ENCODE assay signal across 12 mouse cellular contexts in genomic region chr12:89814536-89814935, GRCm38 (mm10).
DNase-seq lines count a peak whose midpoint lies in the region; ATAC-seq and TF ChIP-seq lines count a peak whose summit lies in the region.
"Had no signal": no experiment of that assay in that cellular context is flagged by ENCODE, and none has a peak within 500 bp of the region (broad histone marks: within the 10 kb centered on the region; RNA-seq: fewer than 3 reads in every experiment).

No protein-coding gene starts in this region.

- peak; percentile 41 for DNase-seq in forebrain, embryonic 14.5 days (ENCODE audit: low spot score)
- no peak for DNase-seq in forebrain, embryonic 11.5 days (ENCODE audit: low spot score)
- no peak for DNase-seq in stomach, postnatal 0 days (ENCODE audit: low spot score)
- no peak for DNase-seq in layer of hippocampus, postnatal 14 days (ENCODE audit: low spot score in 2 of 2)
- no peak for DNase-seq in gastrocnemius, adult 8-10 months (ENCODE audit: low spot score in 2 of 2)
- DNase-seq: kidney, postnatal 10 days; liver, postnatal 0 days had no signal

- TF ChIP-seq EP300 in stomach, postnatal 0 days (optimal IDR thresholded peaks at IDR 0.05): no peak

- H3K27me3 ChIP-seq in forebrain, embryonic 14.5 days (replicated peaks; ENCODE audit: control insufficient read depth, insufficient read depth, low read length): peaks cover 9% of the 10 kb centered on the region
- H3K27me3 ChIP-seq in forebrain, embryonic 11.5 days (ENCODE audit: control insufficient read depth, insufficient read depth, low read length): peaks cover 11% of the 10 kb centered on the region
- H3K27me3 ChIP-seq in hindbrain, embryonic 13.5 days: peaks cover 8% of the 10 kb centered on the region
- no peaks in the 10 kb centered on the region for H3K27me3 ChIP-seq in myocyte (ENCODE audit: control insufficient read depth, insufficient read depth, insufficient read length)
- no peaks in the 10 kb centered on the region for H3K27me3 ChIP-seq in stomach, postnatal 0 days (ENCODE audit: control insufficient read depth, insufficient read depth, low read length)

- WGBS in forebrain, embryonic 14.5 days: 29% methylated on average over 4 of the region's 4 CpGs
- 49% methylated on average over 4 of the region's 4 CpGs for WGBS in forebrain, embryonic 11.5 days
- WGBS in hindbrain, embryonic 13.5 days: 41% methylated on average over 4 of the region's 4 CpGs
- 52% methylated on average over 4 of the region's 4 CpGs for WGBS in stomach, postnatal 0 days

- H3K4me3 ChIP-seq in forebrain, embryonic 14.5 days (ENCODE audit: low read depth, low read length): no peak overlapping the region
- no peak overlapping the region for H3K4me3 ChIP-seq in forebrain, embryonic 11.5 days (ENCODE audit: low read depth, low read length)
- peak overlapping the region; percentile 52 for H3K4me3 ChIP-seq in cortical plate, adult 2 months (ENCODE audit: insufficient read depth, low read length)
- H3K4me3 ChIP-seq in hindbrain, embryonic 13.5 days: peak overlapping the region; percentile 49
- H3K4me3 ChIP-seq in myocyte: peak overlapping the region; percentile 37
- no peak overlapping the region for H3K4me3 ChIP-seq in stomach, postnatal 0 days (ENCODE audit: low read depth, low read length)
- H3K4me3 ChIP-seq: megakaryocyte, embryonic 14.5 days had no signal

- H3K9ac ChIP-seq in forebrain, embryonic 14.5 days (ENCODE audit: low read length): no peak overlapping the region
- H3K9ac ChIP-seq in forebrain, embryonic 11.5 days (ENCODE audit: low read length): no peak overlapping the region
- H3K9ac ChIP-seq in hindbrain, embryonic 13.5 days: no peak overlapping the region
- no peak overlapping the region for H3K9ac ChIP-seq in stomach, postnatal 0 days (ENCODE audit: low read length)
- H3K9ac ChIP-seq: liver, postnatal 0 days had no signal

- TF ChIP-seq CTCF in cortical plate, adult 2 months (IDR thresholded peaks at IDR 0.05; ENCODE audit: extremely low read depth, insufficient read depth, low read length): no peak
- no peak for TF ChIP-seq CTCF in stomach, postnatal 0 days (IDR thresholded peaks at IDR 0.05; ENCODE audit: low read depth)

- no peak for TF ChIP-seq POLR2A in cortical plate, adult 2 months (IDR thresholded peaks at IDR 0.05; ENCODE audit: extremely low read depth, insufficient read depth, low read length)
- TF ChIP-seq POLR2A in myocyte (IDR thresholded peaks at IDR 0.05; ENCODE audit: insufficient read length, low read depth): no peak

- H3K27ac ChIP-seq in forebrain, embryonic 14.5 days (ENCODE audit: low read depth, low read length): no peak overlapping the region
- H3K27ac ChIP-seq in forebrain, embryonic 11.5 days (ENCODE audit: low read depth, low read length): no peak overlapping the region
- H3K27ac ChIP-seq in cortical plate, adult 2 months (ENCODE audit: insufficient read depth, low read length): no peak overlapping the region
- peak overlapping the region; percentile 26 for H3K27ac ChIP-seq in hindbrain, embryonic 13.5 days
- no peak overlapping the region for H3K27ac ChIP-seq in stomach, postnatal 0 days (replicated peaks)

- H3K9me3 ChIP-seq in forebrain, embryonic 14.5 days (replicated peaks; ENCODE audit: control insufficient read depth, low read length): no peaks in the 10 kb centered on the region
- no peaks in the 10 kb centered on the region for H3K9me3 ChIP-seq in forebrain, embryonic 11.5 days (ENCODE audit: control insufficient read depth, low read length)
- no peaks in the 10 kb centered on the region for H3K9me3 ChIP-seq in hindbrain, embryonic 13.5 days
- H3K9me3 ChIP-seq in stomach, postnatal 0 days (ENCODE audit: control insufficient read depth, low read length): no peaks in the 10 kb centered on the region

- no peaks in the 10 kb centered on the region for H3K36me3 ChIP-seq in forebrain, embryonic 14.5 days (ENCODE audit: control insufficient read depth, insufficient read depth, low read length)
- no peaks in the 10 kb centered on the region for H3K36me3 ChIP-seq in forebrain, embryonic 11.5 days (ENCODE audit: control insufficient read depth, insufficient read depth, low read length)
- no peaks in the 10 kb centered on the region for H3K36me3 ChIP-seq in hindbrain, embryonic 13.5 days
- no peaks in the 10 kb centered on the region for H3K36me3 ChIP-seq in myocyte (ENCODE audit: control insufficient read depth, insufficient read depth)
- no peaks in the 10 kb centered on the region for H3K36me3 ChIP-seq in stomach, postnatal 0 days (ENCODE audit: control insufficient read depth, insufficient read depth, low read length)
- H3K36me3 ChIP-seq: G1E had no signal

- H3K79me2 ChIP-seq in myocyte (ENCODE audit: control insufficient read depth, insufficient read depth): no peaks in the 10 kb centered on the region

- no peak overlapping the region for H3K4me2 ChIP-seq in forebrain, embryonic 14.5 days (ENCODE audit: low read length)
- H3K4me2 ChIP-seq in forebrain, embryonic 11.5 days (ENCODE audit: low read depth, low read length, severe bottlenecking): no peak overlapping the region
- H3K4me2 ChIP-seq in hindbrain, embryonic 13.5 days: peak overlapping the region; percentile 81
- H3K4me2 ChIP-seq in myocyte (ENCODE audit: low read depth): peak overlapping the region; percentile 82
- no peak overlapping the region for H3K4me2 ChIP-seq in stomach, postnatal 0 days (replicated peaks; ENCODE audit: low read depth)

- peaks cover 6% of the 10 kb centered on the region for H3K4me1 ChIP-seq in forebrain, embryonic 14.5 days (ENCODE audit: control insufficient read depth, insufficient read depth, low read length)
- H3K4me1 ChIP-seq in forebrain, embryonic 11.5 days (replicated peaks; ENCODE audit: control insufficient read depth, insufficient read depth, low read length): peaks cover 6% of the 10 kb centered on the region
- H3K4me1 ChIP-seq in cortical plate, adult 2 months (ENCODE audit: control insufficient read depth, insufficient read depth, low read length): peaks cover 2% of the 10 kb centered on the region; the same call in 1 of the 2 replicates
- peaks cover 64% of the 10 kb centered on the region for H3K4me1 ChIP-seq in hindbrain, embryonic 13.5 days (replicated peaks)
- no peaks in the 10 kb centered on the region for H3K4me1 ChIP-seq in stomach, postnatal 0 days (replicated peaks; ENCODE audit: control insufficient read depth, insufficient read depth)

- no peak overlapping the region for H3ac ChIP-seq in myocyte (ENCODE audit: control insufficient read depth, insufficient read length)

- no peak for ATAC-seq in forebrain, embryonic 14.5 days
- no peak for ATAC-seq in forebrain, embryonic 11.5 days (replicated peaks; ENCODE audit: low FRiP score)
- ATAC-seq in hindbrain, embryonic 13.5 days (ENCODE audit: low FRiP score): no peak
- ATAC-seq in stomach, postnatal 0 days (ENCODE audit: low FRiP score, low TSS enrichment): no peak
- ATAC-seq: liver, postnatal 0 days had no signal

TF ChIP-seq in myocyte, 11 proteins besides CTCF, POLR2A, EP300 and RAD21:
- TF ChIP-seq POLR2AphosphoS2 (IDR thresholded peaks at IDR 0.05; ENCODE audit: insufficient read length, low read depth) (no peak), MYOG (IDR thresholded peaks at IDR 0.05; ENCODE audit: control insufficient read depth in 1 of 3, insufficient read depth in 1 of 3, insufficient read length in 2 of 3, low read depth in 2 of 3) (no peak), MYOD1 (IDR thresholded peaks at IDR 0.05; ENCODE audit: control insufficient read depth in 1 of 3, insufficient read length in 2 of 3, low read depth in 2 of 3) (no peak), E2F4 (IDR thresholded peaks at IDR 0.05; ENCODE audit: insufficient read depth) (no peak), CEBPB (IDR thresholded peaks at IDR 0.05; ENCODE audit: insufficient read depth, poor library complexity, severe bottlenecking) (no peak), USF1 (IDR thresholded peaks at IDR 0.05; ENCODE audit: low read depth) (no peak), TCF12 (IDR thresholded peaks at IDR 0.05; ENCODE audit: insufficient read depth, poor library complexity, severe bottlenecking) (no peak), SRF (IDR thresholded peaks at IDR 0.05; ENCODE audit: control insufficient read depth, insufficient read length, low read depth) (no peak), MAX (IDR thresholded peaks at IDR 0.05; ENCODE audit: low read depth) (no peak), REST (IDR thresholded peaks at IDR 0.05; ENCODE audit: insufficient read depth, insufficient read length) (no peak), TCF3 (IDR thresholded peaks at IDR 0.05; ENCODE audit: insufficient read length, low read depth) (no peak)

Comparison
In these comparisons a context has a peak if more than half of its experiments do, and no peak if none do; other contexts are left out.
1. H3K4me2 ChIP-seq: peak in hindbrain, embryonic 13.5 days (single experiment) and myocyte (single experiment); none in forebrain, embryonic 14.5 days (single experiment), forebrain, embryonic 11.5 days (single experiment) and stomach, postnatal 0 days (single experiment).
2. H3K4me3 ChIP-seq: peak in cortical plate, adult 2 months (single experiment), hindbrain, embryonic 13.5 days (single experiment) and myocyte (single experiment); none in forebrain, embryonic 14.5 days (single experiment), forebrain, embryonic 11.5 days (single experiment) and stomach, postnatal 0 days (single experiment).